Mouse (Mus musculus) stomach, embryonic 15.5 days (tissue): ENCODE data around the gene Wdr73. TPM values are rescaled to one million over a fixed set of nuclear protein-coding genes. Genes with fewer than 3 reads are reported as not detected.

Experiments used
- ATAC-seq: fragments of 200-750 bp; cut with Nextera tagmentation; 2 replicates; pipeline ENCODE4 v1.8.0; 2017; ENCODE audit warnings: low read depth, moderate number of reproducible peaks, moderate TSS enrichment; ENCODE audit not compliant: insufficient read depth, low FRiP score
- H3K27ac ChIP-seq: fragments of 300-500 bp; sonication (generic); 2 replicates; pipeline ENCODE4 v1.5.1; 2015; ENCODE audit warnings: mild to moderate bottlenecking, inconsistent platforms
- H3K27me3 ChIP-seq: fragments of 300-500 bp; sonication (generic); replicated peaks from 2 replicates; pipeline ENCODE4 v1.6.1; 2015; ENCODE audit warnings: inconsistent platforms
- H3K36me3 ChIP-seq: fragments of 300-500 bp; sonication (generic); 2 replicates; pipeline ENCODE4 v1.6.1; 2015; ENCODE audit warnings: inconsistent platforms
- H3K4me1 ChIP-seq: fragments of 300-500 bp; sonication (generic); 2 replicates; pipeline ENCODE4 v1.6.1; 2015; ENCODE audit warnings: inconsistent platforms
- H3K4me2 ChIP-seq: fragments of 300-500 bp; sonication (generic); 2 replicates; pipeline ENCODE4 v1.6.1; 2015; ENCODE audit warnings: mild to moderate bottlenecking, inconsistent platforms
- H3K4me3 ChIP-seq: fragments of 300-500 bp; sonication (generic); replicated peaks from 2 replicates; pipeline ENCODE4 v1.5.1; 2015; ENCODE audit warnings: inconsistent platforms
- H3K9ac ChIP-seq: fragments of 300-500 bp; sonication (generic); 2 replicates; pipeline ENCODE4 v1.6.1; 2015; ENCODE audit warnings: inconsistent platforms
- H3K9me3 ChIP-seq: fragments of 300-500 bp; sonication (generic); 2 replicates; pipeline ENCODE4 v1.6.1; 2016; ENCODE audit warnings: inconsistent platforms
- WGBS: fragments of 180-500 bp; shearing (Covaris S2); methylation state at CpG from one replicate; pipeline ENCODE4 v1.1.7; 2015; 5-methylcytosine and 5-hydroxymethylcytosine counted together
- polyA plus RNA-seq: library from polyadenylated mRNA; unstranded; fragments of >200 nt; fragmentation: Nextera tagmentation; extraction: Ambion mirVana; gene quantifications from 2 replicates; pipeline ENCODE4 v1.2.1, GENCODE M21; 2015

Wdr73 gene
- polyA plus RNA-seq, 1 experiment from 2014 or later, result 33.2 TPM

DNA sequence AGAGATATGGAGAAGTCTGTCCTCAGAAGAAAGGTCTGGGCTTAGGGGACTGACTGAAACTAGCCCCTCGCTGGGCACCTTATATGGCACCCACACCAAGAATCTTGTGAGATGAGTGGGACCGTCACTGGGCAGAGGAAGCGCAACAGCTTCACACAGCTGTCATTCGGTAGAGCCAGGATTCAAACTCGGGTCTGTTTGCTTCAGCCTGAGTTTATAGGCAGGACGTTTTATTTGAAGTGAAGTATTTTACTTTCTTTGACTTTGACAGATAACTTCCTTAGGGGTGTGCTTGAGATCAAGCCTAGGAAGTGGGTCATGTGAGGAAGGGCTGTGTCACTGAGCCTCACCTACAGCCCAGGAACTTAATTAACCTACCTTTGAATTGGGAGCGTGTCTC is 35.5 kb downstream of the Wdr73 start:
- H3K9ac ChIP-seq, result no peak overlapping the region
- peaks cover 29% of the 10 kb centered on the region; the same call in 1 of the 2 replicates for H3K4me1 ChIP-seq
- 79% methylated on average over 7 of the region's 7 CpGs for WGBS
- H3K27ac ChIP-seq, result peak overlapping the region; percentile 73
- no peak overlapping the region for H3K4me3 ChIP-seq
- H3K9me3 ChIP-seq, result no peaks in the 10 kb centered on the region
- no peak for ATAC-seq
- no peaks in the 10 kb centered on the region for H3K27me3 ChIP-seq
- H3K36me3 ChIP-seq, result peaks cover 22% of the 10 kb centered on the region; the same call in 1 of the 2 replicates
- H3K4me2 ChIP-seq, result no peak overlapping the region

DNA sequence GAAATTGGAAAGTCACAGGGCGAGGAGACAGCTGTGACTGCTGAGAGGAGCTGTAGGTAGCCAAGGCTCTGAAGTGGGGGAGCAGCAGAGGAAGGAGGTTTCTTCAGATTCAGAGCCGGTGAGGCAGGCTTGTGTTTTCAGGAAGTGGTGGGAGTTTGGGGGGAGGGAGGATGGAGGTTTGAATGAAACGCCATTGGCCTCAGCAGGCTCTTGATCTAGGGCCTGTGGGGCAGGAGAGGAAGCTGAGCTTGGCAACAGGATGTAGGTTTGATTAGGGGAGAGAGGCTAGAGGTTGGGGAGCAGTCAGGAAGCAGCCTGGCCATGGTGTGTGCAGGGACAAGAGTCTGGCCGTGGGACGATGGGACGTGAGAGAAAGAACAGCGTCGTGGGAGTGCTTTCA is 36.2 kb downstream of the Wdr73 start:
- H3K27ac ChIP-seq, result peak overlapping the region; percentile 49; the same call in 1 of the 2 replicates
- WGBS, result 71% methylated on average over 8 of the region's 8 CpGs
- peaks cover 30% of the 10 kb centered on the region; the same call in 1 of the 2 replicates for H3K4me1 ChIP-seq
- H3K27me3 ChIP-seq, result no peaks in the 10 kb centered on the region
- H3K4me3 ChIP-seq, result no peak overlapping the region
- no peak overlapping the region for H3K9ac ChIP-seq
- H3K36me3 ChIP-seq, result peaks cover 17% of the 10 kb centered on the region; the same call in 1 of the 2 replicates
- H3K4me2 ChIP-seq, result no peak overlapping the region
- H3K9me3 ChIP-seq, result no peaks in the 10 kb centered on the region
- ATAC-seq, result no peak

DNA sequence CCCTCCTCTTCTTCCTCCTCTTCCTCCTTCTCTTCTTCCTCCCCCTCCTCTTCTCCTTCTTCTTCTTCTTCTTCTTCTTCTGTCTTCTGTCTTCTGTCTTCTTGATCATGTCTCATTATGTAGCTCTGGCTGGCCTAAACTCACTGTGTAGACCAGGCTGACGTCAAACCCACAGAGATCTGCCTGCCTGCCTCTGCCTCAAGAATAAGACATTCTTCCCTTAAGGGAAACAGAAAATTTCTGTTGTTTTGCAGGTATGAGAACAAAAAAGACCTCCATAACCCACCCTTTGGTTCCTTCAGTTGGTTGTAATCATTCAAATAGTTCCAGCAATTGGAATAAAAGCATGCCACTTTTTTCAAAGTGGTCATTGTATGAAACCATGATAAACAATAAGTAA is 36.9 kb downstream of the Wdr73 start:
- Histone ChIP-seq H3K4me3 (no peak overlapping the region), H3K27ac (no peak overlapping the region), H3K27me3 (no peaks in the 10 kb centered on the region), H3K9me3 (no peaks in the 10 kb centered on the region), H3K4me2 (no peak overlapping the region), H3K36me3 (peaks cover 14% of the 10 kb centered on the region; the same call in 1 of the 2 replicates), H3K4me1 (peaks cover 31% of the 10 kb centered on the region; the same call in 1 of the 2 replicates), H3K9ac (no peak overlapping the region)
- no peak for ATAC-seq
- 47% methylated on average over 1 of the region's 1 CpGs for WGBS

DNA sequence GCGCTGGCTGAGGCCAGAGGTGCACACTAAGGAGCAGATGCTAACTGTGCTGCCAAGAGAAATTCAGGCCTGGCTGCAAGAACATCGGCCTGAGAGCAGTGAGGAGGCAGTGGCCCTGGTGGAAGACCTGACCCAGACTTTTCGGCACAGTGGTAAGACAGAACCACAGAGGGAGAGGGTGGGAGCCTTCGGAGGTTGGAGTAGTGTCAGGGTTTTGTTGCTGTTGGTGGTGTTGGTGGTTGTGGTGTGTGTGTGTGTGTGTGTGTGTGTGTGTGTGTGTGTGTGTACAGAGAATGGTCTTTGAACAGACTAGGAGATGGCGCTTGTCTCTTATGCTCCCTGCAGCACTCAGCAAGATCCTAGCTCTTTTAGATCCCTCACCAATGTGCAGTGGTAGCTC is 37.5 kb downstream of the Wdr73 start:
- no peaks in the 10 kb centered on the region for H3K27me3 ChIP-seq
- no peak overlapping the region for H3K9ac ChIP-seq
- H3K4me1 ChIP-seq, result peaks cover 31% of the 10 kb centered on the region; the same call in 1 of the 2 replicates
- WGBS, result 81% methylated on average over 5 of the region's 5 CpGs
- H3K27ac ChIP-seq, result no peak overlapping the region
- H3K4me3 ChIP-seq, result no peak overlapping the region
- H3K9me3 ChIP-seq, result no peaks in the 10 kb centered on the region
- H3K36me3 ChIP-seq, result peaks cover 12% of the 10 kb centered on the region; the same call in 1 of the 2 replicates
- H3K4me2 ChIP-seq, result no peak overlapping the region
- no peak for ATAC-seq

DNA sequence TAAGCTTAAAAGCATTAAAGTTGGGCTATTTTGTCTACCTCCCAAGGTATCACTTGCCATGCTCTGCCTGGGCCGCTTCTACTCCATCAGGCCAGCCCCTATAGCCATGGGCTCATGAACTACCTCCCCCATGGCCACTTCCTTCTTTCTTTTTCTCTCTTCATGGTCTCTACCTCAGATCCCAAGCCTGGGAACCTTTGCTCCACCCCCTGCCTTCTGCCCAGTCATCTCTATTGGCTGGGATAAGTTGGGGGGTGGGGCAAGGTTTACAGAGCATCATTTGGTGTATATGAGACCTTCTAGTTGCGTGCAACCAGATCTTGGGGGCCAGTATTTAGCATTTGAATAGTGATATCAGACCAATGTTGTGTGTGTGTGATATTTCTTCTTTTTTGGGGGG is 38.6 kb downstream of the Wdr73 start:
- 85% methylated on average over 2 of the region's 2 CpGs for WGBS
- H3K36me3 ChIP-seq, result peaks cover 8% of the 10 kb centered on the region; the same call in 1 of the 2 replicates
- no peak overlapping the region for H3K4me3 ChIP-seq
- H3K4me1 ChIP-seq, result peaks cover 31% of the 10 kb centered on the region; the same call in 1 of the 2 replicates
- no peaks in the 10 kb centered on the region for H3K9me3 ChIP-seq
- H3K27ac ChIP-seq, result no peak overlapping the region
- H3K27me3 ChIP-seq, result no peaks in the 10 kb centered on the region
- H3K4me2 ChIP-seq, result no peak overlapping the region
- no peak overlapping the region for H3K9ac ChIP-seq
- ATAC-seq, result no peak

DNA sequence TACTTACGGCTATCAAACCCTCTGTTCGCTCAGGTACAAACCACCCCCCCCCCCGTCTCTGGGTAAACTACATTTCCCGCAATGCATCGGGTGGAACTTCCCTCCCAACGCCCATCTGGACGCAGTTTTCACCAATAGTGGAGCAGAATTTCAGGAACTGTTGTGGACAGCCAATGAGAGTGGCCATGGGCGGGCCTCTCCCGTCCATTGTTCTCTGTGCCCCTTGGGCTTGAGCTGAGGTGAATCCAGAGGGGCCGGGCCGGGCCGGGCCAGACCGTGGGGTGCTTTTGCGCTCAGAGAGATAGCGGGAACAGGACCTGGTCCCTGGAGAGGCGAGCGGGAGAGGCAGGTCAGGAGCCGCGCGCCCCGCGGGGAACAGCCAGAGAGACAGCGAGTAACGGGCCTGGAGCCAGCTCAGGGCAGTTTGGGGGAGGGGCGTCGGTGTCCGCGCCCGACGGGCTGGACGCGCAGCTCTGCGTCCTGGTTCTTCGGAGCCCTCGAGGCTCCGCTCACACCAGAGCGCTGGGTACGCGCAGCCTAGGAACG is 40.3 kb downstream of the Wdr73 start, which contains the start of gene Zscan2:
Gene Zscan2 (plus strand): TSS at position 192 of the 546 bp plus-strand sequence.
- Histone ChIP-seq H3K9me3 (no peaks in the 10 kb centered on the region), H3K4me1 (peaks cover 26% of the 10 kb centered on the region; the same call in 1 of the 2 replicates), H3K9ac (peak within 1 kb of the TSS; percentile 78), H3K27ac (peak within 1 kb of the TSS; percentile 83), H3K27me3 (no peaks in the 10 kb centered on the region), H3K4me2 (peak within 1 kb of the TSS; percentile 83), H3K36me3 (0 out of 2 replicates have a peak, but pooled peaks cover 2% of the 10 kb centered on the region), H3K4me3 (peak within 1 kb of the TSS; percentile 99)
- ATAC-seq, result peak; percentile 98
- 0% methylated on average over 40 of the region's 40 CpGs for WGBS

DNA sequence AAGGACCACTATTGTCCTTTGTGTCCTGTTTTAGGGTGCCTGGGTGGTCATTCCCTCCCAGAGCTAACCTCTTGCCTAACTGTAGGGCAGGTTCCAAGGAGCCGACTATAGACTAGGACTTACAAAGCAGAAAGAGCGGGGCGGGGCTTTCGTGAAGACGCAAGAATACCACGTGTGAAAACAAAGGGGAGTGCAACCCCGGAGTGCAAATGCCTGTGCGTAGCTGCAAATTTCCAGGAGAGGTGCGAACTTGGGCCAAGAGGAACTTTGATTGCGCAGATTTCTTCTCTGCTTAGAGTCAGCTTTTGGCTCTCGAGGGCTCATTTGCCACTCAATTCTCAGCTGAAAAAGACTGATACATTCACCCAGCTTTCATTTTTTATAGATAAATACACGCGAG is 40.8 kb downstream of the Wdr73 start:
- Histone ChIP-seq H3K4me1 (peaks cover 26% of the 10 kb centered on the region; the same call in 1 of the 2 replicates), H3K27ac (no peak overlapping the region), H3K9ac (0 out of 2 replicates have a peak overlapping the region, but pooled peaks have one; percentile 19), H3K27me3 (no peaks in the 10 kb centered on the region), H3K9me3 (no peaks in the 10 kb centered on the region), H3K4me3 (peak overlapping the region; percentile 99), H3K4me2 (peak overlapping the region; percentile 83), H3K36me3 (no peaks in the 10 kb centered on the region)
- under 1% methylated on average over 13 of the region's 13 CpGs for WGBS
- ATAC-seq, result peak; percentile 45; the same call in 1 of the 2 replicates

DNA sequence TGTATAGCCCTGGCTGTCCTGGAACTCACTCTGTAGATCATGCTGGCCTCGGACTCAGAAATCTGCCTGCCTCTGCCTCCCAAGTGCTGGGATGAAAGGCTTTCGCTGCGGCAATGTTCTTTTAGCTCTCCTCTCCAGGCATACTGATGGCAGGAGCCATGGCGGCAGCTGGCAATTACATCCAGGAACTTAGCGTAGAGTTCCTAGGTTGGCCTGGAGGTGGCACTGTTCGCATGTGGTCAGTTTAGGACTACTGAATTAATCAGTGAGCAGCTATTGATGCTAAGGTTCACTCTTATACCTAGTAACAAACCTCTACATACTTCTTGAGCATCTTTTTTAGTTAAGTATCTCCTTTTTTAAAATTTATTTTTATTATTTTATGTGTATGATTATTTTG is 43.9 kb downstream of the Wdr73 start:
- H3K36me3 ChIP-seq, result no peaks in the 10 kb centered on the region
- H3K9me3 ChIP-seq, result no peaks in the 10 kb centered on the region
- H3K9ac ChIP-seq, result no peak overlapping the region
- H3K27me3 ChIP-seq, result no peaks in the 10 kb centered on the region
- no peak for ATAC-seq
- 23% methylated on average over 6 of the region's 6 CpGs for WGBS
- no peak overlapping the region for H3K4me3 ChIP-seq
- peaks cover 7% of the 10 kb centered on the region; the same call in 1 of the 2 replicates for H3K4me1 ChIP-seq
- H3K4me2 ChIP-seq, result no peak overlapping the region
- H3K27ac ChIP-seq, result no peak overlapping the region

DNA sequence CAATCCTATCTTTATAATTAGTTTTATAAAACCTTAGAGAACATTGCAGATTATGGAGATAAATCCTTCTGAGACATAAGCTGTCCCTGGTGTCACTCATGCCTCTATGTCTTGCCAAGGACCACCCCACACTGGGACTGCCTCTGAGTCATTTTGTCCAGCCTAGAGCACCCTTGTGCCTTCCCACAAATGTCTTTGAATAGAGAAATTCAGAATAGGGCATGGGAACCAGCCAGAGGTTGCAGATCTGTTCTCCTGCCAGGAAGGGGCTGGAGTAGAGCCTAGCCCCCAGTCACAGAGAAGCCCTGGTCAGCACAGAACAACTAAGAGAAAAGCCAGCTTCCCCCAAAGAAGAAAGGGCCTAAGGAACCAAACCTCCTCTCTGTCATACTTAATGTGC is 45.8 kb downstream of the Wdr73 start:
- no peak overlapping the region for H3K4me3 ChIP-seq
- no peak overlapping the region for H3K9ac ChIP-seq
- no peak overlapping the region for H3K4me2 ChIP-seq
- no peaks in the 10 kb centered on the region for H3K27me3 ChIP-seq
- 0 out of 2 replicates have a peak, but pooled peaks cover 3% of the 10 kb centered on the region for H3K4me1 ChIP-seq
- no peak overlapping the region for H3K27ac ChIP-seq
- H3K36me3 ChIP-seq, result no peaks in the 10 kb centered on the region
- no peaks in the 10 kb centered on the region for H3K9me3 ChIP-seq
- ATAC-seq, result no peak

DNA sequence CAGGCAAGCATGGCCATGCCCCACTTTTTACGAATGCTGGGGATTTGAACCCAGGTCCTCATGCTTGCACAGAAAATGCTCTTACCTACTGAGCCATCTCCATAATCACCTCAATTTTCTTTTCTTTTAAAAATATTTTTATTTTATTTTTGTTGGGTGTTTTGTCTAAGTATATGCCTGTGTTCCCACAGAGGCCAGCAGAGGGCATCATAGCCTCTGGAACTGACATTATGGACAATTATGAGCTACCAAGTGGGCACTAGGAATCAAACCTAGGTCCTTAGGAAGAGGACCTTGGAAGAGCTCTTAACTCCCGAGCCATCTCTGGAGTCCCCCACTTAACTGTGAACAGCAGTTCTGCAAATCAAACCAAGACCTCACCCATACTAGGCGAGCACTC is 47.9 kb downstream of the Wdr73 start:
- Histone ChIP-seq H3K9ac (no peak overlapping the region), H3K36me3 (no peaks in the 10 kb centered on the region), H3K4me2 (no peak overlapping the region), H3K27me3 (no peaks in the 10 kb centered on the region), H3K4me3 (no peak overlapping the region), H3K9me3 (no peaks in the 10 kb centered on the region), H3K4me1 (no peaks in the 10 kb centered on the region), H3K27ac (no peak overlapping the region)
- 92% methylated on average over 3 of the region's 3 CpGs for WGBS
- no peak for ATAC-seq

DNA sequence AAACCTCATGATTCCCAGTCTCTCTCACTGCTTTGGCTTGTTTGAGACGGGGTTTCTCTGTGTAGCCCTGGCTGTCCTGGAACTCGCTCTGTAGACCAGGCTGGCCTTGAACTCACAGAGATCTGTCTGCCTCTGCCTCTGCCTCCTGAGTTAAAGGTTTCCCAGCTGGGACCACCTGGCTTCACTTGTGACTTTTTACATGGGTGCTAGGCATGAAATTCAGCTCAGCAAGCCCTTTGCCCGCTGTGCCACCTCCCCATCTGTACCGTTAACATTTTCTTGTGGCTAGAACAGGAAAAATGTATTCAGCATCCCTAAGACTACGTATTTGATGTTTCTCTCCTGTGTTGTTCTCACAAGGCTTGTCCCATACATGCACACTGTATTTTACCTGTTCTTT is 50.5 kb downstream of the Wdr73 start:
- H3K36me3 ChIP-seq, result no peaks in the 10 kb centered on the region
- no peaks in the 10 kb centered on the region for H3K4me1 ChIP-seq
- 81% methylated on average over 5 of the region's 5 CpGs for WGBS
- H3K4me3 ChIP-seq, result no peak overlapping the region
- H3K9ac ChIP-seq, result no peak overlapping the region
- no peak overlapping the region for H3K4me2 ChIP-seq
- no peak overlapping the region for H3K27ac ChIP-seq
- no peak for ATAC-seq
- no peaks in the 10 kb centered on the region for H3K27me3 ChIP-seq
- no peaks in the 10 kb centered on the region for H3K9me3 ChIP-seq

DNA sequence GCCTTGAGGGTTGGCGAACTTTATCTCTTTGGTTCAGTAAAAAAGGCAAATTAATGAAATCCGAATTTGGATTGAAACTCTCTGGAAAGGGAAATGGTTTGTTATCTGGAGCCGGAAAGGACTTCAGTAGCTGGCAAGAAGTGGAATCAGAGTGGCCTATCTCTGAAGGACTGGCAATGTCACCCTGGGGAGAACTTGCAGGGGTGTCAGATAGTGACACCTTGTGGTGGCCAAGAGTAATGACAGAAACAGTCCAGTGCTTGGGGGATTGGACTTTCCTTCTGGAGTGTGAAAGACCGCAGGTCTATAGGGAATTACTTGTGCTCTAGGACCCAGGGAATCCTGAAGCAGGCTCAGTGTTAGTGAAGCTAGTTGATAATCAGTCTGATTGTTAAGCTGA is 51.4 kb downstream of the Wdr73 start:
- Histone ChIP-seq H3K27me3 (no peaks in the 10 kb centered on the region), H3K4me1 (no peaks in the 10 kb centered on the region), H3K4me2 (no peak overlapping the region), H3K36me3 (no peaks in the 10 kb centered on the region), H3K4me3 (no peak overlapping the region), H3K27ac (no peak overlapping the region), H3K9ac (no peak overlapping the region), H3K9me3 (no peaks in the 10 kb centered on the region)
- peak; percentile 43; the same call in 1 of the 2 replicates for ATAC-seq
- 31% methylated on average over 4 of the region's 4 CpGs for WGBS
